Mouse (Mus musculus): ENCODE results near the gene Meox2.
"Not testable (repeated sequence)": the region's sequence is repeated elsewhere in the genome, so short reads cannot be mapped to it uniquely, and the experiment has no call there.

The Meox2 gene

DNA sequence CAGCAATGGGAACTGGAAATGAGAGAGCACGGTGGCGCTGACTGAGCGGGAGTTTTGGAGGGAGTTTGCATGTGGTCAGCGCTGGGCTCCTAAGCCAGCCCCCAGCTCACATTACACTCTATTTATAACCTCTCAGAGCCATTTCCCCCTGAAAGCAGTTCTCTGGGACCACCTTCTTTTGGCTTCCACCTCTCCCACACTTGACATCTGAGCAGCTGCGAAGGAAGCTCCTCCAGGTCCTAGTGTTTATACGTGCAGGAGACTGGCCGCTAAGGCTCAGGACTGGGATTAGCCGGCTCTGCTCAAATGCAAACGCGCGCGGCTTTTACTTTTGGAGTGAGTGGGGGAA lies at the start of gene Meox2:
Meox2 (plus strand) TSS at position 151 of the 349 bp plus-strand sequence.
- no peak for DNase-seq (ENCODE audit: low spot score in 2 of 2)

DNA sequence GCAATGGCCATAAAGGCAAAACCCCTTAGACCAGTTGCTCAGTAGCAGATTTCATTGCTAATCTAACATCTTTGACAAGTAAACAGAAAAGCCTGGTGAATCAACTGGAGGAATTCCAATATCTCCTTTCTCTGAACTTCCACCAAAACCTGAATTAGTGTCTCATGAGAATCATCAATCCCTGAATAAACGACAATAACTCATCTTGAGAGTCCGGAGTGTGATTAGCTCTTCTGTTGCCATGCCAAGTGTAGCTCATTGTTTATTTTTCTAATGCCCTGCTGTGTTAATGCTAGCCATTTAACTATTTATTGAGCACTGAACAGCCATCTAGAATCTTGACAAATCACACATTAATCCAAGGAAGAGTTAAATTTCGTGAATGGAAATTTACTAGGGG lies 35.7 kb upstream of the Meox2 start:
- DNase-seq (ENCODE audit: low spot score in 2 of 2): no peak

DNA sequence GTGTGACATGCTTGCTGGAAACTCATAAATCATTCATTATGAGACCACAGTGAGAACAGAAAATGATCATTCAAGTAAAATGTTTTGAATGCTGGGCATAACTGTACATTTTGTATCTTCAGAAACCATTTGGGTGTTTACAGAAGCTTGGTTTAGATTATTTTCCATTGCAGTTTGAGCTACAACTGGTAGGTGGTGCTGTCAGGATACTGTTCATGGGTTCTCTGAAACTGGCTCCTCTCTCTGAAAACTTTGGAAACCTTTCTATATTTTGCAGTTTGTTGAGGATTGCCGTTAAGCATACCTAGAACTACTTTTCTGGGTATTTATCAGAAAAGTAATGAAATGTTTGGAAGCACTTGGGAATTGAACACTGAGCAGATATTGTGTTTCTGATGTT lies 31.0 kb upstream of the Meox2 start:
- DNase-seq (ENCODE audit: low spot score in 2 of 2): no peak

DNA sequence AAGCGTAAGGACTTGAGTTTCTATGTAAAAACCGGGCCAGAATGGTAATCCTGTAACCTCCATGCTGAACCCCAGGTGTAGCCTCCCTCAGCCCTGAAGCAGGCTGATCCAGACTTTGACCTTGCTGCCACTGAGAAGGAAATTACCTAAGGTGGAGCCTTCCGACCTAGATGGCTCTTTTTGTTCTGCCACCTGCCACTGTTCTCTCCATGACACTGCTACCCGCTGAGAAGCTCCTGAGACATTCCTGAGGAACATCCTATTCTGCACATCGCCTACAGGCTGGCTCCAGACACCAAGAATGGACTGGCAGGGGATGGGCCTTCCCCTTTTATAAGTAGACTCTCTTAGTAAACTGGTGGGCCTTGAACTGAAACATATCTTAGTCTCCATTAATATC lies 28.3 kb upstream of the Meox2 start:
- DNase-seq (ENCODE audit: low spot score in 2 of 2): not testable (repeated sequence)

DNA sequence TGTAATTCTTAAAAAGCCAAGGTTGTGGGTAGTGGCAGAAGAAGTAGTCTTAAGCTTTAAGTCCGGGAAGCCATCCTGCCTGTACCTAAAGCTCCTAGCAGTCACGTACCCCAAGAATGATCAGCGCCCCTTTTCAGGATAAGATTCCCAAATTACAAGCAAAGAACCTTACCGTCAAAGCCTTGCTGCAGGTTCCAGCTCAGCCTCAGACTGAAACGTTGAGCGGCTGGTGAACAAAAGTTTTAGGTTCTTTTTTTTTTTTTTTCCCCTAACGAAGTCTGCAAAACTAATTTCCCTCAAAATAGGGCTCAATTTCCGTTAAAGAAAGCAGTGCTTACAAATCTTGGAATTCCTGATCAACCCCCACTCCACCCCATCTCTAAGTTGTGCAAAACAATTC lies 1.8 kb upstream of the Meox2 start:
- no peak for DNase-seq (ENCODE audit: low spot score in 2 of 2)

DNA sequence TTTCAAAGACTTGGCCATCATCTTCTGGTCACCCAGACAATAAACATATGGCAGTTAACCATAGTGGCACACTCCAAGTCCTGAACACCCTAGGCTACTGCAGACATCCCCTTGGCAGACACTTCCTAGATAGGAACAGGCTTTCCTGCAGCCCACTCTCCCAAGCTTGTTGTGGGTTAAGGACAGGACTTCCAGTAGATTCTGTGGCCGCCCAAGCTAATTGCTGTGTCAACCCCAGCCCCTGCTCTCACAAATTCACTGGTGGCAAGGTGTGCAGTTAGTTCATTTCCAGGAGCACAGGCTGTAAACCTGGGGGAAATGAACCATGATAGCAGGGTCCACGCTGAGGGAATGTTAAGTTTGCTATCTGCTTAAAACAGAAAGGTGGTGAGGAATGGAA lies 1.2 kb upstream of the Meox2 start:
- DNase-seq (ENCODE audit: low spot score in 2 of 2): no peak

DNA sequence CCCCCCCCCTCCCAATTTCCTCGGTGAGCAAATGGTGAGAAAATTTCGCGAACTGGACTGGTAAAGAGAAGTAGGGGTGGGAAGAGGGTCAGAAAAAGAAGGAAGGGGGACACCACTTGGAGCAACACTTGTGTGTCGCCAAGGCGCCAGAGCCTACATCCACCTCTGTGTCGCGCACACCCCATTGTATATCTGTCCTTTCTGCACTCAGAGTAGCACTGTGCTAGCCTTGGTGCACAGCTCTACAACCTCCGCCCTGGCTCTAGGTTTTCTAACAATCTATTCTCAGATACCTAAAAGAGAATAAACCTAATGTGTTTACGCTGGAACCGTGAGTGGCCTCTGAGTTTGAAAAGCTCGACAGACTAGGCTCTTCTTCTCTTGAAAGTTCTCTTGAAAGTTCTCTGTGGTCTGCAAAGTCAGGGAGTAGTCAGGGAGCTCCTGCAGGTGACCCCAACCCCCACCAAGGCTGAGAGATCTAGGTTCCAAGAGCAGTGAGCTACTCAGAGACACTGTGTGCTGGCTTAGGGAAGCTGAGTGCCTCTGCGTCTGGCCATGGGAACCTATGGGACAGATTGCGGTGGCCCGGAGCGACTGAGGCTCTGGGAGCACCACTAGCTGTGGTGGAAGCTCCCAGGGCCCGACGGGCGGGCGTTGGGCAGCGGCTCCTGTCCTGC lies 489 bp upstream of the Meox2 start:
- no peak for DNase-seq (ENCODE audit: low spot score in 2 of 2)

DNA sequence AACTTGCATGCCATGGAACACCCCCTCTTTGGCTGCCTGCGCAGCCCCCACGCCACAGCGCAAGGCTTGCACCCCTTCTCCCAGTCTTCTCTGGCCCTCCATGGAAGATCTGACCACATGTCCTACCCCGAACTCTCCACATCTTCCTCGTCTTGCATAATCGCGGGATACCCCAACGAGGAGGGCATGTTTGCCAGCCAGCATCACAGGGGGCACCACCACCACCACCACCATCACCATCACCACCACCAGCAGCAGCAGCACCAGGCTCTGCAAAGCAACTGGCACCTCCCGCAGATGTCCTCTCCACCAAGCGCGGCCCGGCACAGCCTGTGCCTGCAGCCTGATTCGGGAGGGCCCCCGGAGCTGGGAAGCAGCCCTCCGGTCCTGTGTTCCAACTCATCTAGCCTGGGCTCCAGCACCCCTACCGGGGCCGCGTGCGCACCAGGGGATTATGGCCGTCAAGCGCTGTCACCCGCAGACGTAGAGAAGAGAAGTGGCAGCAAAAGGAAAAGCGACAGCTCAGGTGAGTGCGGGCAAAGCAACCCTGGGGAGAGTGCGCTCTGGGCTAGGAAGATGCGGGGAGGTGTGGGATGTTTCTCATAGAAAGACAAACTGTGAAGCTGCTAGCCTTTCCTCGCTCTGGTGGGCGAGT lies 606 bp downstream of the Meox2 start:
- peak in 1 of 2 experiments; percentile 2 for DNase-seq (ENCODE audit: low spot score in 2 of 2)

DNA sequence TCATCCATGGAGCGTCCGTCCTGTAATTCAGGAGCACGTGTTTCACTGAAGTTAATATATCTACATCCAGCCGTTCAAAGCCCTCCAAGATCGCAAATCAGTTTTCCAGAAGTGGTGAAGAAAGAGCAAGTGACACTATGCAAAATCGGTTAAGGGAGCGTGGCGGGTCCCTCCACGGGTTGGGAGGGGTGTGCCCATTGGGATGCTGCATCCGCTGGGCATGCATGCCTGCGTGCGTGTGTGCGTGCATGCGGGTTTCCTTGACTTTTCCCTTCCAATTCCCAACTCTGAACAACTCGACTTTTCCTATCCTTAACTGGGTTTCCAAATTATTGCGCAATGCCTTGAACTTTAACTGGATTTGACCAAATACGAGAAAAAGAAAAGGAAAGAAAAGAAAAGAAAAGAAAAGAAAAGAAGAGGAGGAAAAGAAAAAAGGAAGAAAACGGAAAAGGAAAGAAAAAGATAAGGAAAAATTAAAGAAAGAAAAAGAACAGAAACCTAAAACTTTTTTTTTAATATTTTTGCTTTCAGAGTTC lies 1.2 kb downstream of the Meox2 start:
- no peak for DNase-seq (ENCODE audit: low spot score in 2 of 2)

DNA sequence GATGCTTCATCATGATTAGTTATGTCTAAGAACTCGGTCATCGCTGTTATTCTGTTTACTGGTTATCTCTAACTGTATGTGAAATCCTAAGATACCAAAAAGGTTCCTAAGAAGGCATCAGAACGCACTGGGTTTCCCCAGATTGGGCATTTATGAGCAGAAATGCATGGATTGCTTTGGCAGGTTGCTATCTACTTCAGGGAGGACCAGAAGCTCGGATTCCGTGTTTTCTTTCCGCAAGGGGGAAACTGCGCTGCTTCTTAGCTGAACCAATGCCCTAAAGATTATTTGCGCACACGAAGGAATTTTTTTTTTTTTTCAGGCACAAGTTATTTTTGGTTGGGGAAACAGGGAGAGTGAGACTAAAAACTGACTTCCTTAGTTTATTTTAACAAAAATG lies 2.6 kb downstream of the Meox2 start:
- DNase-seq (ENCODE audit: low spot score in 2 of 2): no peak

DNA sequence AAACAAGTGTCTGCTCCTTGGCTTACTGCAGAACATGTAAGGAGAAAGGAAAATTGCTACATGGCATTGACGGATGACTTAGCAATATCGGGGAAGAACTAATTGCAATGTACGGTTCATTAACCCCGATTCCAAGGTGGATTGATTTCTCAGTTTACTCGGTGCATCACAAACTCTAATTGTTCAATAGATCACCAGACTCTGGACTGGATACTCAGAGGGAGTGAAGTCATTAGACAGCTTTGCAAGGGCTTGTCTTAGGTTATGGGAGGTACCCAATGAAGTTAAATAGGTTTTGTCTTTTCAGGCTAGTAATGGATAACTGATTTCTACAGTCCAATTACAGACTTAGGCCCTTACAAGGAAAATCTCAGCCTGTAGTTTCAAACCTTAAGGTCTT lies 10.9 kb downstream of the Meox2 start:
- no peak for DNase-seq (ENCODE audit: low spot score in 2 of 2)

DNA sequence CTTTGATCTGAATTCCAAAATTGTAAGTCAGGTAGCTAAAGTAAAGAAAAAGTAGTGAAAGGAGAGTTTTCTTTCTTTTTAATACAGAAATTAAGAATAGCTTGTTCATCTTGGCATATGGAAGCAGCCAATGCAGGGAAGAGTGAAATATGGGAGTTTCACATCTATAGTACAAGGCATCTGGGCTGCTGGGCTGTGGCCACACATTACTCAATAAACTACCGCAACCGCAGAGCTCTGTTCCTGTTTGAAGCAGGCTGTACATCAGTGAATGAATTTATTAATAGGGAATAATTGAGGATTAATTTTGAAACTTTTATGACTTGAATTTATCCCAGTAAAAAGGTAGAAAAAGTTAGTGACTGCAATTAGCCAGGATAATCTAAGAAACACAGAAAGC lies 15.4 kb downstream of the Meox2 start:
- DNase-seq (ENCODE audit: low spot score in 2 of 2): no peak

DNA sequence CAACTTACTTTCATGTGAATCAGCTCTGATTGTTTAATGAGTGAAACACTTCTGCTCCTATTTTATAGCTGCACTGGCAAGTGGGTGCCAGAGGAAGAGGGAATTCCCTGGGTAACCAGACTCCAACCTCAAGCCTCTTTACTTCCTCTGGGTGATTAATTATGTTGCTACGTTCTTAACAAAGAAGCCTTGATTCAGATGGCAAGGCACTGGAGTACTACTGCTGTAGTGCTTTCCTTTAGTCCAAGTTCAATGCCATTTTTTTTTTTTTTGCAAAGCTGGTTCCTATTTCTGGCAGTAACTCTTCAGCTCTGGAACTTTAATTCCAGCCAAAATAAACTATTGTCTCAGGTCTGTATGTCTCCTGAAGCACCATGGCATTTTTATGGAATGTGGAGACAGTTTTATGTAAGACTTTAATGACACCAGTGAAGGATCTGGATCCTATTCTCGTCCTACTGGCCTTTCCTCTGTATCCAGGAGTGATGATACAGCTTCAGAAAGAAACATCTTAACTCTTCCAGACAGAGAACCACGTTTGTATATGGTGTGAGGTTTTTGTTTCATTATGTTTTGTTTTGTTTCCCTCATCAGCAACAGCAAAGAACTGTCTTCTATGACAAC lies 33.9 kb downstream of the Meox2 start:
- DNase-seq (ENCODE audit: low spot score in 2 of 2): no peak

DNA sequence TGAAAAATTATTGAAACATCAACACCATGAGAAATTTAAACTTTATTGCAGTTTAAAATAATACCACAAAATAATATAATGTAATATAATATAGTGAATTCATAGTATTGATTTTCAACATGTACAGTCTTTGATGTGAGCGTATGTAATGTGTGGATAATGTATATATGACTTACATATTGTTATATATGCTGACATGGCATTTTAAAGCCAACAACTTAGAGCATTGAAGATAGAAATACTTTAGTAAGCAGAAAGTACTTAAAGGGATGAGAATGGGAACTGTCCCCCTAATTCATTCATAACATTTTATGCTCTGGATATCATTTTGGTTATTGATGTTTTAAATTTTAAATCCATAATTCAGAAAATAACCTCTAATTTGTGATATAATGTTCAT lies 35.5 kb downstream of the Meox2 start:
- DNase-seq (ENCODE audit: low spot score in 2 of 2): no peak

DNA sequence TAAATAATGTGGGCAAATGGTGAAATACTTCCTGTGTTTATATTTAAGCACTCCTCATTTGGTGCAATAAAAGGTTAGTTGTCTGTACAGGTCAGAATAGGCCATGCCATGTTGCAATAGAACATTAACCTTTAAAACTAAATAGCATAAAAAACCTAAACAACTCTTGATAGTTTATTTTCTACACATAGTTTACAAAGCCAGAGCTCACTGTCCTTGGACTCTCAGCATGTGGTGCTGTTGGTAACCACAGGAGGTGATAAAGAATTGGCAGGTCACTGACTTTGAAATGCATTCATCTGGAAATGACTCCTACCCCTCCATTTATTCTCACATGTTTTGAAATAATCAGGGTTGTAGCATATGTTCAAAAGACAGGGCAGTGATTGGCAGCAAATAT lies 59.4 kb downstream of the Meox2 start:
- no peak for DNase-seq (ENCODE audit: low spot score in 2 of 2)

DNA sequence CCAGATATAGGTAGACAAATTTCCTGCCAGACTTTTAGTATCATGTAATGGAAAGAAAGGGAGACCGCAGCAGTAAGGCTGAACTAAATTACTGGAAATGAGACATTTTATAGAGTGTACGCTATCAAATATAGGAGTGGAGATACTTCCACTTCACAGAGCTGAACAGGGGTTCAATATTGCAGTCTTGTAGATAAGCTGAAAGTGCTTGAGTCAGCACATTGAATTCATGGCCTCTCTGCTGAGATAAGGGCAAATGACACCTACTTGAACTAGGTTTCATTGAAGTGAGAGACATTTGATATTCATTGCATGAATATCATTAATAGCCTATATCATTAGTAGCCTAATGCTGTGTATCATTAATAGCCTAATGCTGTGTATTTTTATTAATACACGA lies 65.0 kb downstream of the Meox2 start:
- no peak for DNase-seq (ENCODE audit: low spot score in 2 of 2)

DNA sequence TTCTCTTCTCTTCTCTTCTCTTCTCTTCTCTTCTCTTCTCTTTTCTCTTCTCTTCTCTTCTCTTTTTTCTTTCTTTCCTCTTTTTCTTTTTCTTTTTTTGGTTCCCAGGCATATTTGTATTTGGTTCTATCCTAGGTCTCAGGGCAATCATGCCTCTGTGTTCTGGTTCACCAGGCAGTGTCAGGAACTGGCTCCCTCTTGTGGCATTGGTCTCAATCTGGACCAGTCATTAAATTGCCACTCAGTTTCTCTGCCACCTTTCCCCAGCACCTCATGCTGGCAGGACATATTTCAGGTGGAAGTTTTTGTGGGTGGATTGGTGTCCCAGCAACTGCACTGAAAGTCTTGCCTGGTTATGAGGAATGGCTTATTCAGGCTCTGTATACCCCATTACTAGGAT lies 75.3 kb downstream of the Meox2 start:
- no peak for DNase-seq (ENCODE audit: low spot score in 2 of 2)

DNA sequence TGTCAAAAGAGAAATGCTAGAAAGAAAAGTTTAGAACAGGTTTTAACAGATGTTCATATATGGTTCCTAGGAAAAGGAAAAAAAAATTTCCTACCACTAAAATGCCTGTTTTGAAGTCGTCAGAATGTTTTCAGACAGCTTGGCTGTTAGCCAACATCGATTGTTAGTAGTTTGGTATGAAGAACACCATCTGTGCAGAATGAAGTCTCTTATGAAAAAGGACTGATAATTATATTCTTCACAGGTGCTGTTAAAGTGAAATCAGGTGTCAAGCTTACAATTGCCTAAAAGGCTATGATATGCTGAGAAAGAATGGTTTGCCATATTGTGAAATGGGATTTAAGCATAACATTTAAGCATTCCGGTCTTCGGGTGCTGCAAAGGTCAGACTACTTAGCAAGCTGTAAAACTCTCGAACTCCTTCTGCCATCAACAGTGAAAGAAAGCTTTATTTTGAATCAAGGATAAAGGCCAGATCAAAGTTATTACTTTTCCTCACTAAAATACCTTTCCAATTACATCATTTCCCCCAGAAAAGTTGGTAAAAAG lies 80.7 kb downstream of the Meox2 start:
- DNase-seq (ENCODE audit: low spot score in 2 of 2): no peak

Measured in frontal cortex, postnatal 25 days (tissue).